Mouse (Mus musculus): ENCODE data around the gene Ndufab1. TPM values are rescaled to one million over a fixed set of nuclear protein-coding genes. Genes with fewer than 3 reads are reported as not detected.

Ndufab1 gene
- polyA plus RNA-seq, 1 experiment from 2014 or later, result 765 TPM

GRCm38 (mm10) chr7:122056633-122057032, 45.1 kb downstream of the Ndufab1 start:
- Histone ChIP-seq H3K27ac (no peak overlapping the region), H3K9me3 (peaks cover 2% of the 10 kb centered on the region; the same call in 1 of the 2 replicates), H3K36me3 (peaks cover 90% of the 10 kb centered on the region), H3K4me3 (no peak overlapping the region), H3K27me3 (ENCODE audit: insufficient read depth, poor library complexity, severe bottlenecking) (no peaks in the 10 kb centered on the region), H3K4me1 (replicated peaks) (no peaks in the 10 kb centered on the region)
- WGBS, result 91% methylated on average over 5 of the region's 5 CpGs
- no peak for DNase-seq (ENCODE audit: low spot score)

GRCm38 (mm10) chr7:122050834-122051233, 50.9 kb downstream of the Ndufab1 start:
- no peaks in the 10 kb centered on the region for H3K27me3 ChIP-seq (ENCODE audit: insufficient read depth, poor library complexity, severe bottlenecking)
- no peaks in the 10 kb centered on the region for H3K4me1 ChIP-seq (replicated peaks)
- H3K9me3 ChIP-seq, result no peaks in the 10 kb centered on the region
- DNase-seq (ENCODE audit: low spot score), result no peak
- H3K27ac ChIP-seq, result no peak overlapping the region
- no peak overlapping the region for H3K4me3 ChIP-seq
- whole genome bisulfite sequencing, result 92% methylated on average over 1 of the region's 1 CpGs
- H3K36me3 ChIP-seq, result peaks cover 86% of the 10 kb centered on the region

- H3K27ac ChIP-seq, result no peak overlapping the region
- 97% methylated on average over 9 of the region's 9 CpGs for WGBS
These were observed 53.5 kb downstream of the Ndufab1 start for GRCm38 (mm10) chr7:122048191-122048590.

GRCm38 (mm10) chr7:122046813-122047212, 54.9 kb downstream of the Ndufab1 start:
- Histone ChIP-seq H3K4me3 (no peak overlapping the region), H3K27ac (no peak overlapping the region), H3K36me3 (peaks cover 72% of the 10 kb centered on the region), H3K4me1 (replicated peaks) (no peaks in the 10 kb centered on the region), H3K9me3 (no peaks in the 10 kb centered on the region), H3K27me3 (ENCODE audit: insufficient read depth, poor library complexity, severe bottlenecking) (no peaks in the 10 kb centered on the region)
- no peak for DNase-seq (ENCODE audit: low spot score)
- 90% methylated on average over 2 of the region's 2 CpGs for whole genome bisulfite sequencing

More at GRCm38 (mm10) chr7:122048191-122048590, 53.5 kb downstream of the Ndufab1 start:
- H3K9me3 ChIP-seq, result no peaks in the 10 kb centered on the region
- peaks cover 72% of the 10 kb centered on the region for H3K36me3 ChIP-seq
- DNase-seq (ENCODE audit: low spot score), result no peak
- H3K4me1 ChIP-seq (replicated peaks), result no peaks in the 10 kb centered on the region
- no peaks in the 10 kb centered on the region for H3K27me3 ChIP-seq (ENCODE audit: insufficient read depth, poor library complexity, severe bottlenecking)
- H3K4me3 ChIP-seq, result no peak overlapping the region

- no peak for DNase-seq (ENCODE audit: low spot score)
- H3K4me3 ChIP-seq, result no peak overlapping the region
- peaks cover 74% of the 10 kb centered on the region for H3K36me3 ChIP-seq
- no peaks in the 10 kb centered on the region for H3K9me3 ChIP-seq
- H3K4me1 ChIP-seq (replicated peaks), result no peaks in the 10 kb centered on the region
- H3K27ac ChIP-seq, result no peak overlapping the region
- no peaks in the 10 kb centered on the region for H3K27me3 ChIP-seq (ENCODE audit: insufficient read depth, poor library complexity, severe bottlenecking)
- 91% methylated on average over 1 of the region's 1 CpGs for WGBS
These were observed 56.0 kb downstream of the Ndufab1 start for GRCm38 (mm10) chr7:122045711-122046110.

- H3K36me3 ChIP-seq, result peaks cover 75% of the 10 kb centered on the region
- 89% methylated on average over 4 of the region's 4 CpGs for WGBS
- H3K27me3 ChIP-seq (ENCODE audit: insufficient read depth, poor library complexity, severe bottlenecking), result no peaks in the 10 kb centered on the region
- H3K4me1 ChIP-seq (replicated peaks), result no peaks in the 10 kb centered on the region
- H3K9me3 ChIP-seq, result no peaks in the 10 kb centered on the region
- no peak overlapping the region for H3K4me3 ChIP-seq
- H3K27ac ChIP-seq, result no peak overlapping the region
- DNase-seq (ENCODE audit: low spot score), result no peak
These were observed 56.5 kb downstream of the Ndufab1 start for GRCm38 (mm10) chr7:122045181-122045634.

- no peaks in the 10 kb centered on the region for H3K9me3 ChIP-seq
- H3K4me3 ChIP-seq, result no peak overlapping the region
- no peaks in the 10 kb centered on the region for H3K4me1 ChIP-seq (replicated peaks)
- peaks cover 79% of the 10 kb centered on the region for H3K36me3 ChIP-seq
- no peak overlapping the region for H3K27ac ChIP-seq
- no peak for DNase-seq (ENCODE audit: low spot score)
- H3K27me3 ChIP-seq (ENCODE audit: insufficient read depth, poor library complexity, severe bottlenecking), result no peaks in the 10 kb centered on the region
- 90% methylated on average over 8 of the region's 8 CpGs for WGBS
These were observed 57.6 kb downstream of the Ndufab1 start for GRCm38 (mm10) chr7:122044106-122044505.

Other genes starting within 250 kb of the Ndufab1 start
- gene Scnn1b, start 236.8 kb downstream of the Ndufab1 start, polyA plus RNA-seq (2016; fragmentation: Nextera tagmentation; extraction: Ambion mirVana), result 0.15 and 0.16 TPM in 2 replicates
- 21.0 and 23.2 TPM in 2 replicates for gene Cog7, start 120.2 kb downstream of the Ndufab1 start, polyA plus RNA-seq (2016; fragmentation: Nextera tagmentation; extraction: Ambion mirVana)
- gene Gga2, start 80.7 kb downstream of the Ndufab1 start, polyA plus RNA-seq (2016; fragmentation: Nextera tagmentation; extraction: Ambion mirVana), result 79.8 and 98.4 TPM in 2 replicates
- gene Ubfd1, start 34.7 kb downstream of the Ndufab1 start, polyA plus RNA-seq (2016; fragmentation: Nextera tagmentation; extraction: Ambion mirVana), result 64.3 and 70.0 TPM in 2 replicates
- 16.4 and 18.3 TPM in 2 replicates for gene Ears2, start 34.6 kb downstream of the Ndufab1 start, polyA plus RNA-seq (2016; fragmentation: Nextera tagmentation; extraction: Ambion mirVana)
- gene Palb2, start 31.1 kb upstream of the Ndufab1 start, polyA plus RNA-seq (2016; fragmentation: Nextera tagmentation; extraction: Ambion mirVana), result 18.9 and 21.7 TPM in 2 replicates
- gene Dctn5, start 31.2 kb upstream of the Ndufab1 start, polyA plus RNA-seq (2016; fragmentation: Nextera tagmentation; extraction: Ambion mirVana), result 130 and 137 TPM in 2 replicates
- 191 and 216 TPM in 2 replicates for gene Plk1, start 57.6 kb upstream of the Ndufab1 start, polyA plus RNA-seq (2016; fragmentation: Nextera tagmentation; extraction: Ambion mirVana)
- gene Ern2, start 84.3 kb upstream of the Ndufab1 start, polyA plus RNA-seq (2016; fragmentation: Nextera tagmentation; extraction: Ambion mirVana), result 0.21 TPM in 1 of 2 replicates, not detected in the other
- gene Chp2, start 117.6 kb upstream of the Ndufab1 start, polyA plus RNA-seq (2016; fragmentation: Nextera tagmentation; extraction: Ambion mirVana), result 0.24 TPM in 1 of 2 replicates, not detected in the other
- gene Prkcb, start 186.9 kb upstream of the Ndufab1 start, polyA plus RNA-seq (2016; fragmentation: Nextera tagmentation; extraction: Ambion mirVana), result 5.6 and 9.9 TPM in 2 replicates